Mouse (Mus musculus): ENCODE data around the gene Gm20503. TPM values are rescaled to one million over a fixed set of nuclear protein-coding genes. Genes with fewer than 3 reads are reported as not detected.
A peak's percentile ranks its signal among the peaks of the same experiment; 100 is the strongest.

Gm20503 gene
- total and polyA plus RNA-seq, 2 experiments from 2014 or later = 14.1 TPM; not detected in 1

DNA sequence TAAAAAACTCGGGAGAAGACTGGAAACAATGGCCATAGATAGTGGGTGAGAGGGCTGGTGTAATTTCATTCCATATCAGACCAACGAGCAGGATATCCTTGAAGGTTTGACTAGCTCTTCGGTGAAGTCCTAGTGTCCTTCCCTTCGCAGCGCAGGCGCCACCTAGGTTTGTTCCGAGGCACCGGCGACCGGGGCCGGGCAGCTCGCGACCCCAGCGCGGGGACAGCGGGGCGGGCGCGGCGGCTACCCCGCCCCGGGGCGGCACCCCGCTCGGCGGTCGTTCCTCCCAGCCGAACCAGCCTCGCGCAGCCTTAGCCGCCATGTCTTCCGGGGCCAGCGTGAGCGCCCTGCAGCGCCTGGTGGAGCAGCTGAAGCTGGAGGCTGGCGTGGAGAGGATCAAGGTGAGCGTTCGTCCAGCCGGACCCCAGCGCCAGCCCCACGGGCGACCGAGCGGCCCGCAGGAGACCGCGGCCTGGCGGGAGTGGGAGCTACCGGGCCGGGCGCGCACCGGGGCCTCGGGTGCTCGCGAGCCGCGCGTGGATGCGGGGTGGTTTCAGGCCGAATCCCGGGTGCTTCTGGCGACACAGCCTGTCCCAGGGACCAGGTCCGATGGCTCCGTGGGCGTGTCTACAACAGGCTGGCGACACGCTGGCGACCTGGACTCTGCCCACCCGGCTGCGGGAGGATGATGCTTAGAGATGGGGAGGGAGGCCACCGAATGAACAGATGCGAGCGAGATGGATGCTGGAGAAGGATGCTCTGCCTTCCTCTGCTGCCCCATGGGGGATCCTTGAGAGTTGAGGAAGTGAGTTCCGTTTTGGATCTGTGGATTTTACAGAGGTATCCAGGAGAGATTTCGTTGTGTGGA lies 32.1 kb downstream of the Gm20503 start, which contains the start of gene Gng10:
Gene Gng10, plus strand, starts transcription at position 171 of the 868 bp plus-strand sequence.
- peak within 1 kb of the TSS; percentile 96 for H3K27ac ChIP-seq (ENCODE audit: low read depth, low read length)
- H3K36me3 ChIP-seq (ENCODE audit: insufficient read depth, low read length) = peaks cover 8% of the 10 kb centered on the region
- TF ChIP-seq CTCF (IDR thresholded peaks at IDR 0.05) = peak; percentile 33
- H3K4me1 ChIP-seq (ENCODE audit: insufficient read depth, low read length) = peaks cover 7% of the 10 kb centered on the region; the same call in 1 of the 2 replicates
- no peaks in the 10 kb centered on the region for H3K9me3 ChIP-seq (ENCODE audit: low read length)
- H3K4me3 ChIP-seq (ENCODE audit: low read depth, low read length) = peak within 1 kb of the TSS; percentile 81
- peak within 1 kb of the TSS; percentile 94 for H3K9ac ChIP-seq (replicated peaks; ENCODE audit: low read length, poor library complexity, severe bottlenecking)
- peak within 1 kb of the TSS; percentile 58 for H3K4me2 ChIP-seq (ENCODE audit: low read depth, low read length, poor library complexity, severe bottlenecking)
- no peaks in the 10 kb centered on the region for H3K27me3 ChIP-seq (ENCODE audit: insufficient read depth, low read length)
- ATAC-seq (ENCODE audit: low FRiP score) (peak; percentile 87), DNase-seq (ENCODE audit: low spot score) (peak; percentile 67)
- WGBS = 5% methylated on average over 76 of the region's 76 CpGs

- peak overlapping the region; percentile 94 for H3K9ac ChIP-seq (replicated peaks; ENCODE audit: low read length, poor library complexity, severe bottlenecking)
- peak overlapping the region; percentile 58 for H3K4me2 ChIP-seq (ENCODE audit: low read depth, low read length, poor library complexity, severe bottlenecking)
- H3K9me3 ChIP-seq (ENCODE audit: low read length) = no peaks in the 10 kb centered on the region
- no peaks in the 10 kb centered on the region for H3K27me3 ChIP-seq (ENCODE audit: insufficient read depth, low read length)
- no peak for TF ChIP-seq CTCF (IDR thresholded peaks at IDR 0.05)
- peaks cover 14% of the 10 kb centered on the region for H3K36me3 ChIP-seq (ENCODE audit: insufficient read depth, low read length)
- peak; percentile 2 for DNase-seq (ENCODE audit: low spot score)
- peaks cover 7% of the 10 kb centered on the region; the same call in 1 of the 2 replicates for H3K4me1 ChIP-seq (ENCODE audit: insufficient read depth, low read length)
- peak overlapping the region; percentile 81 for H3K4me3 ChIP-seq (ENCODE audit: low read depth, low read length)
- ATAC-seq (ENCODE audit: low FRiP score) = peak; percentile 59
- H3K27ac ChIP-seq (ENCODE audit: low read depth, low read length) = peak overlapping the region; percentile 96
- WGBS = 51% methylated on average over 18 of the region's 18 CpGs
These were observed 32.9 kb downstream of the Gm20503 start for GRCm38 (mm10) chr4:59035786-59036350.

DNA sequence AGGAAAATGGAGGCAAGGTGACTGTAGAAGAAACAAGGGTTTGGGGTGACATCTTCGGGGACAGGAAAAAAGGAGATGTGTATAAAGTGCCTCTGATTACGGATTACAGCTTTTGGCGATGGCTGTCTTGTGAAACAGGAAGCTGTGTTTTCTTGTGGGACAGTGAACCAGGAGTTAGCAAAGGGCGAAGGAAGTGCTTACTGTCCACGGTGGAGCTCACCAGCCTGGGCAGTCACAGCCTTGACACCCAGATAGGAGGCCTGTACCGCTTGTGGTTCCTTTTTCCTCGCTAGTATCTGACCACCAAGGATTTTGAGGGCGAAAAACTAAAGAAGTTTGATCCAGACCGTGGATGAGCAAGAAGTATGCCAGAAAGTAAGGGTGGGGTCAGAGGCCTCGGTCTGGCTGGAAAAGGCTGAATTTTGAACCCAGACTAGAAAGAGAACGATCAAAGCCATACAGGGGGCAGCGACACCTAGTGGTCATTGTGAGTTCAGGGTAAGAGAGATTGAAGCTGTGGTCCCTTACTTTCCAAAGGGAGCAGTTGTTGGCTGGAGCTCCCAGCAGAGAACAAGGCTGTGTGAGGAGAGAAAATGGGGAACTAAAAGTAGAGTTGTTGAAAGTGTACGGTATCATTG lies 33.6 kb downstream of the Gm20503 start:
- DNase-seq (ENCODE audit: low spot score) (peak; percentile 71), ATAC-seq (ENCODE audit: low FRiP score) (no peak)
- no peaks in the 10 kb centered on the region for H3K27me3 ChIP-seq (ENCODE audit: insufficient read depth, low read length)
- H3K4me3 ChIP-seq (ENCODE audit: low read depth, low read length) = peak overlapping the region; percentile 6; the same call in 1 of the 2 replicates
- H3K36me3 ChIP-seq (ENCODE audit: insufficient read depth, low read length) = peaks cover 14% of the 10 kb centered on the region
- no peak overlapping the region for H3K9ac ChIP-seq (replicated peaks; ENCODE audit: low read length, poor library complexity, severe bottlenecking)
- H3K4me1 ChIP-seq (ENCODE audit: insufficient read depth, low read length) = peaks cover 7% of the 10 kb centered on the region; the same call in 1 of the 2 replicates
- H3K9me3 ChIP-seq (ENCODE audit: low read length) = no peaks in the 10 kb centered on the region
- peak overlapping the region; percentile 36 for H3K4me2 ChIP-seq (ENCODE audit: low read depth, low read length, poor library complexity, severe bottlenecking)
- H3K27ac ChIP-seq (ENCODE audit: low read depth, low read length) = no peak overlapping the region
- 47% methylated on average over 13 of the region's 13 CpGs for WGBS
- TF ChIP-seq CTCF (IDR thresholded peaks at IDR 0.05) = peak; percentile 78

DNA sequence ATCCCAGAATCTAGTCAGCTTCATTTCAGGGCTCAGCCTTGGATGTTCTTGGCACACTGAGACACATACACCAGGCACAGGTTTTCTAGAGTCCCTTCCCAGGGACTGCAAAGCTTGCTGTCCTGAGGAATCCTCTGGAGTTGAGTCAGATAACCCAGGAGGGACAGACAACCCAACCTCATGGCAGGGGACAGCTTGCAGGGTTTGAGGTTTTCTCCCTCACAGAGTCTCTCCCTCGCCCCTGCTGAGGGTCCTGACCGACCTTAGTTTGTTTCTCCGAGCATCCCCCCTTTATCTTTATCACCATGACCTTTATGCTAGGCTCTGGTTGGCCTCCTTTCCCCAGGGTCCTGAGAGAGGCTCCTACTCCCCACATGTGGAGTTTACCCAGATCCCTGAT lies 34.5 kb downstream of the Gm20503 start:
- no peak overlapping the region for H3K4me2 ChIP-seq (ENCODE audit: low read depth, low read length, poor library complexity, severe bottlenecking)
- H3K27me3 ChIP-seq (ENCODE audit: insufficient read depth, low read length) = no peaks in the 10 kb centered on the region
- 79% methylated on average over 3 of the region's 3 CpGs for WGBS
- peaks cover 18% of the 10 kb centered on the region for H3K36me3 ChIP-seq (ENCODE audit: insufficient read depth, low read length)
- DNase-seq (ENCODE audit: low spot score) = no peak
- no peak overlapping the region for H3K9ac ChIP-seq (replicated peaks; ENCODE audit: low read length, poor library complexity, severe bottlenecking)
- peaks cover 7% of the 10 kb centered on the region; the same call in 1 of the 2 replicates for H3K4me1 ChIP-seq (ENCODE audit: insufficient read depth, low read length)
- H3K4me3 ChIP-seq (ENCODE audit: low read depth, low read length) = no peak overlapping the region
- no peak overlapping the region for H3K27ac ChIP-seq (ENCODE audit: low read depth, low read length)
- H3K9me3 ChIP-seq (ENCODE audit: low read length) = no peaks in the 10 kb centered on the region
- ATAC-seq (ENCODE audit: low FRiP score) = no peak
- no peak for TF ChIP-seq CTCF (IDR thresholded peaks at IDR 0.05)

DNA sequence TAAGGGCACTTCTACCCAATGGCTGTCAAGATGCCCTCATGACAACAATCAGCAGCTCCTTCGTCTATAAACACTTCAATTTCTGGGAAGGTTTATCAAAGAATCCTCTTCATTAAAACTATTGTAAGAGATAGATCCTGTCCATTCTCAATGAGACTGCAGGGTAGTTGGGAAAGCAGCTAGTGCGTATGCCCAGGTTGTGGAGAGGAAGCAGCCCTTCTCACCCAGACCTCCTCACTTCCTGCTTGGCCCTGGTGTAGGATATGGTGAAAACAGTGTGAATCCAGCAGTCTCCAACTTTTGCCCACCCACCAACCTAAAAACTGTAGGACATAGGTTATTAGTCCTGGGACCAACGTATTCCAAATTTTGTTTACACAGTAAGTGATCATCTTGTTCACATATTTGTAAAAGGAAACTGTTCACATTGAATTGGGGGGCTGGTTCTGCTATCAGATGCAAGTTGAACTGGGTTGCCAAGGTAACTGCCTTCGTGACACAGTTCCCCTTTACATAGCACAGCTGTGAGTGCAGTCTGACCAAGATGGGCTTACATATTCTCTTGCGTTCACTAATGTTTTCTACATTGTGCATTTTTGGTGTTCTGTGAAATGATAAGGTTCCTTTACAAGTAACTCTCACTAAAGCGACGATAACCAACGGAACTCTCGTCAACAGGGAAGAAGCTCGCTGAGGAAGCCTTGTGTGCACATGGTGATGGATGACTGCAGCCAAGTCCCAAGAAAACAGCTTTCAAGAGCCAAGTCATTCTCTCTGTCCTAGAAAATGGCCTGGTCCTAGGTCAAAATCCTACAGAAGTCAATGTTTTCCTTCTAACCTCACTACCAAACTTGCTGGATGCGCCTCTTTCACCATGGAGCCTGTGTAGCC lies 37.6 kb downstream of the Gm20503 start:
- no peak overlapping the region for H3K4me2 ChIP-seq (ENCODE audit: low read depth, low read length, poor library complexity, severe bottlenecking)
- H3K27me3 ChIP-seq (ENCODE audit: insufficient read depth, low read length) = no peaks in the 10 kb centered on the region
- ATAC-seq (ENCODE audit: low FRiP score) (no peak), DNase-seq (ENCODE audit: low spot score) (no peak)
- H3K4me3 ChIP-seq (ENCODE audit: low read depth, low read length) = no peak overlapping the region
- TF ChIP-seq CTCF (IDR thresholded peaks at IDR 0.05) = no peak
- no peaks in the 10 kb centered on the region for H3K9me3 ChIP-seq (ENCODE audit: low read length)
- no peak overlapping the region for H3K27ac ChIP-seq (ENCODE audit: low read depth, low read length)
- WGBS = 92% methylated on average over 11 of the region's 11 CpGs
- 0 out of 2 replicates have a peak, but pooled peaks cover 4% of the 10 kb centered on the region for H3K4me1 ChIP-seq (ENCODE audit: insufficient read depth, low read length)
- H3K9ac ChIP-seq (replicated peaks; ENCODE audit: low read length, poor library complexity, severe bottlenecking) = no peak overlapping the region
- peaks cover 22% of the 10 kb centered on the region for H3K36me3 ChIP-seq (ENCODE audit: insufficient read depth, low read length)
